Mouse (Mus musculus) olfactory bulb, adult 2 months (tissue): Measurements from ENCODE around the gene Cldn3.

ENCODE experiments used
- CTCF ChIP-seq: fragments of 200-500 bp; IDR thresholded peaks from 2 replicates; pipeline ENCODE4 v1.5.1; 2012; ENCODE audit warnings: low read depth, mild to moderate bottlenecking, low read length, moderate library complexity; ENCODE audit not compliant: insufficient read depth
- POLR2A ChIP-seq: fragments of 200-500 bp; IDR thresholded peaks from 2 replicates; pipeline ENCODE4 v1.6.1; 2012; ENCODE audit warnings: mild to moderate bottlenecking, low read depth, low read length, moderate library complexity; ENCODE audit not compliant: insufficient read depth

- TF ChIP-seq CTCF (no peak), POLR2A (no peak)
These were observed 12.9 kb upstream of the Cldn3 start for GRCm38 (mm10) chr5:134973081-134973480.
